Mouse (Mus musculus) hematopoietic stem cell, adult 5-6 weeks (primary cell): ENCODE data around the gene Srcin1. TPM values are rescaled to one million over a fixed set of nuclear protein-coding genes. Genes with fewer than 3 reads are reported as not detected.

Source experiments
- ATAC-seq, 2 experiments: fragments of 125-278 bp in 1 of 2; replicated peaks in 1 of 2; 2 replicates each; pipeline ENCODE4 v1.8.0; 2016 to 2017; ENCODE audit warnings: inconsistent platforms in 2 of 2, mild to moderate bottlenecking in 2 of 2, moderate number of reproducible peaks in 2 of 2, low read depth in 1 of 2, moderate TSS enrichment in 1 of 2; ENCODE audit not compliant: low FRiP score in 2 of 2, poor library complexity in 2 of 2, severe bottlenecking in 2 of 2, insufficient read depth in 1 of 2, low TSS enrichment in 1 of 2
- total RNA-seq: library from RNA; stranded (forward); fragments of 172-1452, 232-1000 nt; gene quantifications from 2 replicates; pipeline ENCODE4 v1.2.3, GENCODE M21; 2017

The Srcin1 gene
- total RNA-seq, 1 experiment from 2014 or later, result not detected

GRCm38 (mm10) chr11:97542171-97543150 is 33.5 kb downstream of the Srcin1 start:
- ATAC-seq, result no peak

GRCm38 (mm10) chr11:97540604-97541003 is 35.4 kb downstream of the Srcin1 start:
- no peak for ATAC-seq

- peak in 1 of 2 experiments; percentile 33; a peak in 2 of 4 replicates for ATAC-seq
Measured at GRCm38 (mm10) chr11:97540136-97540535, 35.9 kb downstream of the Srcin1 start.

GRCm38 (mm10) chr11:97539622-97540021 is 36.4 kb downstream of the Srcin1 start:
- ATAC-seq, result no peak

- no peak for ATAC-seq
Measured at GRCm38 (mm10) chr11:97537580-97538089, 38.4 kb downstream of the Srcin1 start.

GRCm38 (mm10) chr11:97536835-97537579 is 39.0 kb downstream of the Srcin1 start:
- ATAC-seq, result peak in 1 of 2 experiments; percentile 33; a peak in 1 of 4 replicates

GRCm38 (mm10) chr11:97536083-97536747 is 39.8 kb downstream of the Srcin1 start:
- no peak for ATAC-seq

- no peak for ATAC-seq
Measured at GRCm38 (mm10) chr11:97535660-97536059, 40.3 kb downstream of the Srcin1 start.

GRCm38 (mm10) chr11:97535308-97535630 is 40.7 kb downstream of the Srcin1 start:
- ATAC-seq, result no peak

- ATAC-seq, result no peak
Measured at GRCm38 (mm10) chr11:97534442-97535307, 41.3 kb downstream of the Srcin1 start.

GRCm38 (mm10) chr11:97533653-97534052 is 42.3 kb downstream of the Srcin1 start:
- no peak for ATAC-seq

GRCm38 (mm10) chr11:97532950-97533582 is 42.9 kb downstream of the Srcin1 start:
- peak; percentile 56 to 61 for ATAC-seq

GRCm38 (mm10) chr11:97532354-97532753 is 43.6 kb downstream of the Srcin1 start:
- no peak for ATAC-seq

GRCm38 (mm10) chr11:97531381-97532260 is 44.4 kb downstream of the Srcin1 start:
- ATAC-seq, result peak; percentile 62 to 75

- no peak for ATAC-seq
Measured at GRCm38 (mm10) chr11:97530961-97531360, 45.0 kb downstream of the Srcin1 start.
